Mouse (Mus musculus) cerebellum, adult 2 months (tissue): ENCODE measurements around the gene Rps6ka4.

Experiments used
- CTCF ChIP-seq: fragments of 200-500 bp; IDR thresholded peaks from 2 replicates; pipeline ENCODE4 v1.5.1; 2011; ENCODE audit warnings: low read depth, mild to moderate bottlenecking, control low read depth, low read length, moderate library complexity, borderline replicate concordance; ENCODE audit not compliant: insufficient read depth
- POLR2A ChIP-seq: fragments of 200-500 bp; IDR thresholded peaks from 2 replicates; pipeline ENCODE4 v1.6.1; 2011; ENCODE audit warnings: low read length, control low read depth, borderline replicate concordance; ENCODE audit not compliant: insufficient read depth

- TF ChIP-seq CTCF (no peak), POLR2A (no peak)
These were observed 36.4 kb upstream of the Rps6ka4 start for GRCm38 (mm10) chr19:6876799-6877198.
